Mouse (Mus musculus) C2C12 (cell line): ENCODE results near the gene Capn10.

Source experiments
- CEBPB ChIP-seq: IDR thresholded peaks from one replicate; pipeline ENCODE4 v1.6.1; 2011; ENCODE audit warnings: low read depth, mild to moderate bottlenecking, control low read depth, moderate library complexity
- CTCF ChIP-seq: IDR thresholded peaks from one replicate; pipeline ENCODE4 v1.5.1; 2011; ENCODE audit not compliant: control insufficient read depth, insufficient read depth, insufficient read length
- FOSL1 ChIP-seq: IDR thresholded peaks from one replicate; pipeline ENCODE4 v1.8.0; 2011; ENCODE audit warnings: mild to moderate bottlenecking, low read length; ENCODE audit not compliant: poor library complexity, insufficient read depth, severe bottlenecking
- MAX ChIP-seq: IDR thresholded peaks from one replicate; pipeline ENCODE4 v1.6.1; 2011; ENCODE audit warnings: mild to moderate bottlenecking, control low read depth
- MYOG ChIP-seq: IDR thresholded peaks from one replicate; pipeline ENCODE4 v1.6.1; 2011; ENCODE audit not compliant: control insufficient read depth, insufficient read length; ENCODE audit errors: extremely low read depth
- USF1 ChIP-seq: IDR thresholded peaks from one replicate; pipeline ENCODE4 v1.6.1; 2011; ENCODE audit warnings: low read depth, mild to moderate bottlenecking, control low read depth, moderate library complexity

GRCm38 (mm10) chr1:92912286-92912685, 21.9 kb upstream of the Capn10 start:
- no peak for TF ChIP-seq CTCF
- TF ChIP-seq MYOG, result no peak
- TF ChIP-seq USF1, result no peak
- no peak for TF ChIP-seq MAX
- no peak for TF ChIP-seq FOSL1
- no peak for TF ChIP-seq CEBPB
